Mouse (Mus musculus) ES-E14 (cell line): ENCODE measurements around the gene Gngt2. TPM values are rescaled to one million over a fixed set of nuclear protein-coding genes. Genes with fewer than 3 reads are reported as not detected.

Experiments used
- DNase-seq: peaks from one replicate; pipeline ENCODE4 v3.0.0-alpha.2; 2013; ENCODE audit warnings: low read depth, low spot score
- H3K27ac ChIP-seq: 2 replicates; pipeline ENCODE4 v1.5.1; 2012; ENCODE audit warnings: low read depth, mild to moderate bottlenecking, low read length, moderate library complexity, mixed read lengths; ENCODE audit not compliant: poor library complexity, insufficient read depth, severe bottlenecking
- H3K36me3 ChIP-seq: 2 replicates; pipeline ENCODE4 v1.6.1; 2012; ENCODE audit warnings: mild to moderate bottlenecking, low read length, moderate library complexity, mixed read lengths; ENCODE audit not compliant: control insufficient read depth, poor library complexity, insufficient read depth, severe bottlenecking
- H3K4me1 ChIP-seq, 2 experiments: fragments of 150-350 bp in 1 of 2; sonication (generic) in 1 of 2; 2 replicates each; pipeline ENCODE4 v1.6.1; 2012; ENCODE audit warnings: low read length in 2 of 2, mild to moderate bottlenecking in 1 of 2, mixed read lengths in 1 of 2; ENCODE audit not compliant: control insufficient read depth in 2 of 2, insufficient read depth in 2 of 2, poor library complexity in 1 of 2
- H3K4me3 ChIP-seq, 2 experiments: fragments of 150-350 bp in 1 of 2; sonication (generic) in 1 of 2; 2 replicates each; pipeline ENCODE4 v1.5.1; 2012; ENCODE audit warnings: low read length in 2 of 2, low read depth in 1 of 2, mild to moderate bottlenecking in 1 of 2, mixed read lengths in 1 of 2; ENCODE audit not compliant: insufficient read depth in 1 of 2, poor library complexity in 1 of 2, severe bottlenecking in 1 of 2
- H3K9ac ChIP-seq: 2 replicates; pipeline ENCODE4 v1.6.1; 2012; ENCODE audit warnings: low read depth, mild to moderate bottlenecking, low read length, mixed read lengths; ENCODE audit not compliant: poor library complexity, insufficient read depth, severe bottlenecking
- H3K9me3 ChIP-seq: fragments of 150-350 bp; sonication (generic); 2 replicates; pipeline ENCODE4 v1.6.1; 2012; ENCODE audit warnings: low read depth, mild to moderate bottlenecking, low read length; ENCODE audit not compliant: control insufficient read depth, insufficient read depth
- CHD2 ChIP-seq: IDR thresholded peaks from 2 replicates; pipeline ENCODE4 v1.6.1; 2014; ENCODE audit warnings: mild to moderate bottlenecking, low read depth, low read length, inconsistent platforms
- HCFC1 ChIP-seq: IDR thresholded peaks from 2 replicates; pipeline ENCODE4 v1.6.1; 2012; ENCODE audit warnings: low read length, inconsistent platforms, borderline replicate concordance; ENCODE audit not compliant: insufficient read depth
- MAFK ChIP-seq: IDR thresholded peaks from 2 replicates; pipeline ENCODE4 v1.6.1; 2014; ENCODE audit warnings: mild to moderate bottlenecking, low read depth, low read length, inconsistent platforms; ENCODE audit not compliant: insufficient read depth
- ZC3H11A ChIP-seq: IDR thresholded peaks from 2 replicates; pipeline ENCODE4 v1.6.1; 2012; ENCODE audit warnings: low read depth, mild to moderate bottlenecking, inconsistent platforms, low read length, borderline replicate concordance
- ZNF384 ChIP-seq: IDR thresholded peaks from 2 replicates; pipeline ENCODE4 v1.6.1; 2012; ENCODE audit warnings: low read depth, low read length, inconsistent platforms
- in situ Hi-C, 2 experiments: fragments of 600-800 bp; cut with MboI; formaldehyde crosslinking; loops; one replicate each; pipeline ENCODE4 v1.15.1; 2025; ENCODE audit warnings: low sequenced_read_pairs in 2 of 2, inconsistent platforms in 1 of 2; ENCODE audit not compliant: unreplicated experiment in 2 of 2
- total RNA-seq: library from RNA; depleted of rRNA; stranded (reverse); fragments of 300-350 nt; gene quantifications from 2 replicates; pipeline ENCODE4 v1.2.3, GENCODE M21; 2012

Gene Gngt2
- total RNA-seq, 1 experiment = 9.2 TPM

DNA sequence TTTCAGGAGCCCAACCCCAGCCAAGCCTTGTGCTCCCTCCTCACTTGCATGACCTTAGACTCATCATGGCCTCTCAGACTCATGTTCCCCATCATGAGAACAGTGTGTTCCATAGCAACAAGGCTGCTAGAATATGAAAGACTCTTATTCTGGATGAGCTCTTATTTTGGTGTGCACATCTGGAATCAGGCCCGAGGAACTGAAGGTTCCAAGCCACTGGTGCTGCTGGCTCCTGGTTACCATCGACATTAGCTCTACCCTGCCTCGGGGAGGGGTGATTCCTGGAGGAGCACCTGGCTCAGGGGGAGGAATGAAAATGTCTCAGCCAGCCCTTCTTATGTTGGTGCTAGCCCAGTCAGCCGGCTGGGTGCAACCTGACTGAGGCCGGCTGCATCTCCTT, 22.2 kb upstream of the Gngt2 start:
- DNase-seq = no peak
- Histone ChIP-seq H3K4me3 (no peak overlapping the region), H3K36me3 (no peaks in the 10 kb centered on the region), H3K27ac (no peak overlapping the region), H3K9me3 (no peaks in the 10 kb centered on the region), H3K9ac (no peak overlapping the region), H3K4me1 (peaks cover 4 to 20% of the 10 kb centered on the region in 2 experiments; a peak in 3 of 4 replicates)
- TF ChIP-seq HCFC1 (no peak), ZNF384 (no peak), ZC3H11A (no peak), MAFK (no peak), CHD2 (no peak)
- in situ Hi-C loops = no loop called here

- Histone ChIP-seq H3K27ac (no peak overlapping the region), H3K9me3 (no peaks in the 10 kb centered on the region), H3K4me3 (no peak overlapping the region), H3K9ac (no peak overlapping the region), H3K36me3 (no peaks in the 10 kb centered on the region), H3K4me1 (peaks cover under 1 to 16% of the 10 kb centered on the region in 2 experiments; a peak in 3 of 4 replicates)
- TF ChIP-seq HCFC1 (no peak), ZC3H11A (no peak), CHD2 (no peak), MAFK (no peak), ZNF384 (no peak)
- in situ Hi-C loops = no loop called here
- DNase-seq = no peak
These were observed 21.6 kb upstream of the Gngt2 start for GRCm38 (mm10) chr11:95815412-95815811.

GRCm38 (mm10) chr11:95819138-95819537, 17.9 kb upstream of the Gngt2 start:
- H3K27ac ChIP-seq = no peak overlapping the region
- no peak for DNase-seq
- H3K4me3 ChIP-seq = no peak overlapping the region
- TF ChIP-seq MAFK = no peak
- no peak for TF ChIP-seq ZNF384
- no peak for TF ChIP-seq HCFC1
- TF ChIP-seq ZC3H11A = no peak
- TF ChIP-seq CHD2 = no peak
- no peak overlapping the region for H3K9ac ChIP-seq
- H3K9me3 ChIP-seq = no peaks in the 10 kb centered on the region
- H3K36me3 ChIP-seq = no peaks in the 10 kb centered on the region
- in situ Hi-C loops = no loop called here
- peaks cover 0 to 2% of the 10 kb centered on the region in 2 experiments; a peak in 1 of 4 replicates for H3K4me1 ChIP-seq

- in situ Hi-C loops = no loop called here
- peaks cover 0 to 2% of the 10 kb centered on the region in 2 experiments; a peak in 1 of 4 replicates for H3K4me1 ChIP-seq
- no peak overlapping the region for H3K4me3 ChIP-seq
- no peaks in the 10 kb centered on the region for H3K36me3 ChIP-seq
- TF ChIP-seq MAFK (no peak), ZC3H11A (no peak), HCFC1 (no peak), ZNF384 (no peak), CHD2 (no peak)
- no peak overlapping the region for H3K27ac ChIP-seq
- H3K9me3 ChIP-seq = no peaks in the 10 kb centered on the region
- no peak overlapping the region for H3K9ac ChIP-seq
- no peak for DNase-seq
These were observed 15.5 kb upstream of the Gngt2 start for GRCm38 (mm10) chr11:95821511-95821910.

DNA sequence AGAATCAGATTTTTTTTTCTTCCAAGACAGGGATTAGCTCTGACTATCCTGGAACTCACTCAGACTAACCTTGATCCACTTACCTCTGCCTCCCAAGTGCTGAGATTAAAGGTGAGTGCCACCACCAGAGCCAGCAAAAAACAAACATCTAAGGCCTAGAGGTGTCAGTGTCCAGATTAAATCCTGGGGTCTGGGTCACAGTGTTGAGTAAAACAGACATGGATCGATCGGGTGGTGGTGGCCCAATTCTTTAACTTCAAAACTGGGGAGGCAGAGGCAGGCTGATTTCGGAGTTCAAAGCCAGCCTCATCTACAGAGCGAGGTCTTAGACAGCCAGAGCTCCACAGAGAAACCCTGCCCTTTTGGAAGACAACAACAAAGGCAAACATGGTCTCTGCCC, 14.6 kb upstream of the Gngt2 start:
- H3K4me1 ChIP-seq = peaks cover 0 to 3% of the 10 kb centered on the region in 2 experiments; a peak in 3 of 4 replicates
- TF ChIP-seq HCFC1 = no peak
- TF ChIP-seq MAFK = no peak
- no peak for TF ChIP-seq CHD2
- TF ChIP-seq ZC3H11A = no peak
- no peak for TF ChIP-seq ZNF384
- no peak overlapping the region for H3K9ac ChIP-seq
- DNase-seq = no peak
- no peak overlapping the region for H3K27ac ChIP-seq
- in situ Hi-C loops = no loop called here
- no peaks in the 10 kb centered on the region for H3K9me3 ChIP-seq
- no peaks in the 10 kb centered on the region for H3K36me3 ChIP-seq
- H3K4me3 ChIP-seq = no peak overlapping the region
